In the genomic region with DNA sequence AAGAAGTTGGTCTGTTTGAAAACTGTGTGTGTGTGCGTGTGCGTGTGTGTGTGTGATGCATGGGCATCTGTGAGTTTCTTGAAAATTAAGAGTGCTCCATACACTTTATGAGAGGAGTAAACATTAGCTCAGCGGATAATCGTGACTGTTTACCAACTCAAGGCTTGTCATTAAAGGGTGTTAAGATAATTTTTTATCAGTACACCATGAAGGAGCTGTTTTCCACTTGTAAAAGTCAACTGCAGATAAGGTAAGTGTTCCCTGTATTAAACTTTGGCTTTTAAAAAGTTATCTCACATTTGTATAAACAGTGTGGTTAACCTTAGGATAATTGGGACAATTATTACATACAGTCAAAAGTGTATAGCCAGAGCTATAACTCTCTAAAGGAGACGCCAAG, we compare ENCODE assay signal across 26 mouse cellular contexts.
"Had no signal": no experiment of that assay in that cellular context is flagged by ENCODE, and none has a peak within 500 bp of the region (broad histone marks: within the 10 kb centered on the region; RNA-seq: fewer than 3 reads in every experiment).

No protein-coding gene starts in this region.

- H3K9me3 ChIP-seq: heart, embryonic 10.5 days; heart, embryonic 12.5 days; hindbrain, embryonic 10.5 days; hindbrain, embryonic 13.5 days; hindbrain, embryonic 15.5 days; kidney, embryonic 15.5 days; limb, embryonic 13.5 days; limb, embryonic 15.5 days had no signal

- H3K4me3 ChIP-seq: gastrocnemius, adult 2 months; heart, embryonic 10.5 days; heart, embryonic 12.5 days; hindbrain, embryonic 10.5 days; hindbrain, embryonic 13.5 days; hindbrain, embryonic 15.5 days; kidney, embryonic 15.5 days; limb, embryonic 13.5 days; limb, embryonic 15.5 days had no signal

- H3K36me3 ChIP-seq: hindbrain, embryonic 15.5 days had no signal

- H3K27me3 ChIP-seq: heart, embryonic 12.5 days; hindbrain, embryonic 13.5 days; hindbrain, embryonic 15.5 days; kidney, embryonic 15.5 days; limb, embryonic 13.5 days; limb, embryonic 15.5 days had no signal

- H3K9ac ChIP-seq: heart, embryonic 12.5 days; hindbrain, embryonic 13.5 days; hindbrain, embryonic 15.5 days; kidney, embryonic 15.5 days; limb, embryonic 13.5 days; limb, embryonic 15.5 days had no signal

- H3K4me1 ChIP-seq: heart, embryonic 10.5 days; heart, embryonic 12.5 days; hindbrain, embryonic 10.5 days; hindbrain, embryonic 13.5 days; hindbrain, embryonic 15.5 days; kidney, embryonic 15.5 days; limb, embryonic 13.5 days; limb, embryonic 15.5 days had no signal

- H3K27ac ChIP-seq: gastrocnemius, adult 2 months; heart, embryonic 10.5 days; hindbrain, embryonic 10.5 days; hindbrain, embryonic 13.5 days; hindbrain, embryonic 15.5 days; hindbrain, postnatal 0 days; kidney, embryonic 15.5 days; kidney, postnatal 0 days; limb, embryonic 13.5 days; limb, embryonic 15.5 days had no signal

- ATAC-seq: hindbrain, postnatal 0 days; intestine, embryonic 16.5 days had no signal

- DNase-seq: gastrocnemius, adult 2 months; gastrocnemius, postnatal 10 days; gastrocnemius, postnatal 25 days; heart, adult 18-20 months; heart, postnatal 10 days; heart, postnatal 4 days; kidney, adult 11 months; kidney, adult 2 months; kidney, adult 9 months; kidney, postnatal 14 days; kidney, postnatal 36 days; layer of hippocampus, adult 9-11 months; layer of hippocampus, postnatal 36 days; left cerebral cortex, postnatal 4 days had no signal

- H3K4me2 ChIP-seq: heart, embryonic 12.5 days; hindbrain, embryonic 13.5 days; hindbrain, embryonic 15.5 days; kidney, embryonic 15.5 days; limb, embryonic 13.5 days; limb, embryonic 15.5 days; liver, embryonic 11.5 days had no signal
